Mouse (Mus musculus) heart, adult 8-10 months (tissue): ENCODE measurements at regions not wholly inside any gene's neighbourhood (a gene's known extent, or its start where the extent isn't known, plus 50 kb on each side); places are given as distances from the start of the nearest gene placed in this dataset.

ENCODE experiments used
- DNase-seq: peaks from one replicate; pipeline ENCODE4 v3.0.0; 2022; ENCODE audit warnings: low spot score

DNA sequence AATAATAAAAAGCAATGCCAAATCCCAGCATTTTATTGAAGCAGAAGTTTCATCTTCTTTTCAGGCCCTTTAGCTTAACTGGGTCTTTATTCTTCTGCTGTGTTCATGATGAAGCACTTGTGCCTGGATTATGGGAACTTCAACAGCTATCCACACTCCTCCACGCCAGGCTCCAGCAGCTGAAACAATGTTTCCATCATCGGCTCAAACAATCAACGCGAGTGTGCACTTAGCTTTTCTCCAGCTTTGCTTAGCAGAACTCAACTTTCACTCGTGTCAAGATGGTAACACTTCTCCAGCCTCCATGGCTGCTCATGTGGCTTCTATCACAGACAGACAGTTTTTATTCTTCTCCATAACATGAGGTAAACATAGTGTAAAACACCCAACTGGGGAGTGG is 143.8 kb upstream of the Mdm1 start:
- DNase-seq, result no peak

GRCm38 (mm10) chr10:118000591-118000990 is 141.0 kb upstream of the Mdm1 start:
- no peak for DNase-seq

DNA sequence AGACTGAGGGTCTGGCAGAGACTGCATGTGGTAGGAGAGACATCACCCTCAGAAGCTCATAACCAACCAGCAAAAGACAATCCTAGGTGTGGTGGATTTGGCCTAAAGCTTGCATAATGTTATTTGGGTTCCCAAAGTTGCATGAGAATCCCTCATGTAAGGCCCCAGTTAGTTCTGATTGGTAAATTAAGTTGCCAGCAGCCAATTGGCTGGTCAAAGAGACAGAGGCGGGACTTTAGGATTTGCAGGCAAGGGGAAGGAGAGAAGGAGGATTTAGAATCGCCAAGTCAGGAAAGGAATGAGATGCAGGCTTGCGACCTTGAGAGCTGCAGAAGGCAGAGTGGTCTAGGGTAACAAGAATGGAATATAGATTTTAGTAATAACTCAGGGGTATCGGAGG is 140.1 kb upstream of the Mdm1 start:
- no peak for DNase-seq

DNA sequence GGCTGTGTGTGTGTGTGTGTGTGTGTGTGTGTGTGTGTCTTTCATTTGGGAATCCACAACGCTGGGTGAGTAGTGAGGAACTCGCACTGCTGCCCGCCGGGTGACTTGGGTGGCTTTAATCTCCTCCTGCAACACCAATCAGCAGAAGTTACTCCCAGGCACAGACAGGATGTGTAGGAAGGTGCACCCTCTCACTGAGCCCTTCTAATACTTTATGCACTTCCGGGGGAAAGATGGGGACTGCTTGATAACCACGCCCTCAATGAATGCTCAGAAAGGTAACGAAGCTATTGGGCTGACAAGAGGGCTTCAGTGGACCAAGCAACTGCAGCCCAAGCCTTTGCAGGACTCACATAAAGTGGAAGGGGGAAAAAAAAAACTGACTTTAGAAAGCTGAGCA is 139.6 kb upstream of the Mdm1 start:
- DNase-seq, result no peak

- DNase-seq, result no peak
Observed at GRCm38 (mm10) chr10:118002559-118002958, 139.1 kb upstream of the Mdm1 start.

DNA sequence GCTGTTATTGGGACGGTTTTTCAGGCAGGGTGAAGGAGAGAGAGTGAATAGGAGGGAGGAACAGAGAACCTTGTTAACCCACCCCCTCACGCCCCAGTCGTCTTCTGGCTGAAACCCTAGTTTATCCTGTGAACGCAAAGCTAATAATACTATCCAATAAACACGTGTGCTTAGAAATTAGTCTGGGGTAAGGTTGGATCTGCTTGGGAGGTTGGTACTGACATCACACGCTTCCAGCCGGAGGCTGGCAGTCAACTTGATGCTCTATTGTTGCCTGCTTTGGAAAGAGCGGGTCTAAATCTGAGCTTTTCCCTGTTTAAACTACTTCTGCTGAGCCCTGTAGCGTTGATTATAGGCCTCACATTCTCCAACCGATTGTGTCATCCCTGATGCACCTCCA is 138.4 kb upstream of the Mdm1 start:
- no peak for DNase-seq

DNA sequence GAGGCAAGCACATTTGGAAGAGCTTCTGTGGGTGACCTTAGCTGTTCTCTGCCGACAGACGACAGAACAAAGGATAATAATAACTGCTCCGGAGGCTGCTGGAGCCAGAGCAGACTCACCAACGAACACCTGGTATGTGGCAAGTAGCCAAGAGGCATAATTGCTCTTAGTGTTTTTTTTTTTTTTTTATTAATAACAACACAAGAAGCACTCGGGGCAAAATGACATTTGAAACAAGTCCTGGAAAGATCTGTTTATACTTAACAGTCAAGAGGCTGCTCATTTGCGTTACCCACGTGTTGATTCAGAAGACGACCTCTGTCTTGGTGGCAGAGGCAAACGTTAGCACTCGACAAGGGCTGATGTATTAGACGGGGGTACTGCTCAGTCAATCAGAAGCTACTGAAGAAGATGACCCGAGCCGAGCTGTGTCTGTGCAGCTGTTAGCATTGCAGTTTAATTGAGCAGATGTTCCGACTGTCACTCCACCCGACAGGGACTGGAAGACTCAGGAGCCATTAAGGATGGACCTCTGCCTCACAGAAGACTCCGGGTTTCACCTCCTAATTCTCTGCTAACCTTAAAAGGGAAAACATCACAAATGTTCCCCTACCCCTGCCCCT is 137.8 kb upstream of the Mdm1 start:
- DNase-seq, result no peak

GRCm38 (mm10) chr10:118004362-118004958 is 137.2 kb upstream of the Mdm1 start:
- no peak for DNase-seq

- no peak for DNase-seq
Observed at GRCm38 (mm10) chr10:118006827-118007550, 134.6 kb upstream of the Mdm1 start.

DNA sequence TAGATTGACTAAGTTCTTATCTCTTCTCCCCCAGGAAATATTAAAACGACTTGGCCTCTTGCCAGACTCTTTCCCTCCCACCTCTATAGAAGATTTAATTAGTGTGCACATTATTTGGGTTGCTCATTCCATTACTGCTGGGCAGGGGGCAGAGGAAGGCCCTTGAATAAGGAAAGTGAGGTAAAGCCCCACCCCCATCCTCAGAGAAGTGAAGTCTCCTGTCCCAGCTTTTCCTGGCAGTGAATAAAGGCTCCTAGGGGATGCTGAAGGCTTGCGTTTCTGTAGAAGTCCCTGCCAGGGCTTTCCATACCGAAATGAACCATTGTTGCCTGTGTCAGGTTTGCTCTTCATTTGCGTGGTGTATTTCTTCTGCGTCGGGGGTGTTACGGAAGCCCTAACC is 133.8 kb upstream of the Mdm1 start:
- DNase-seq, result no peak

- DNase-seq, result peak; percentile 78
Observed at GRCm38 (mm10) chr10:118011687-118012567, 129.7 kb upstream of the Mdm1 start.

DNA sequence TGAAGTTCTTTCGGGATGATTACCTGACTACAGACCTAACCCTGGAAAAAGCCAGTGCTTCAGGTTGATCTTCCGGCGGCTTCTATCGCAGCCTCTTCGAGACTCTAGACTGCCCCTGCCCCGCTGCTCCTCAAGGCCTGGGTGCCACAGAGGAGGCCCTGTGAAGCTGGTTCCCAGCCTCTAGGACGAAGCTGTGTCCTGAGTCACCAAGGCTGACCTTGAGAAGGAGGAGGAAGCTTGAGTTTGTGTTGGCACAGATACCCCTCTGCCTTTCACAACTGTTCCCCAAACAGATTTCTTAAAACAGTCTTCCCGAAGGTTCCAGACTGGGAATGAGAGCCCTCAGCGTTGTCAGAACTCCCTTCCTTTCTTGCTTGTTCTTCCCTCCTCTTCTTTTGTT is 112.8 kb upstream of the Mdm1 start:
- DNase-seq, result no peak

DNA sequence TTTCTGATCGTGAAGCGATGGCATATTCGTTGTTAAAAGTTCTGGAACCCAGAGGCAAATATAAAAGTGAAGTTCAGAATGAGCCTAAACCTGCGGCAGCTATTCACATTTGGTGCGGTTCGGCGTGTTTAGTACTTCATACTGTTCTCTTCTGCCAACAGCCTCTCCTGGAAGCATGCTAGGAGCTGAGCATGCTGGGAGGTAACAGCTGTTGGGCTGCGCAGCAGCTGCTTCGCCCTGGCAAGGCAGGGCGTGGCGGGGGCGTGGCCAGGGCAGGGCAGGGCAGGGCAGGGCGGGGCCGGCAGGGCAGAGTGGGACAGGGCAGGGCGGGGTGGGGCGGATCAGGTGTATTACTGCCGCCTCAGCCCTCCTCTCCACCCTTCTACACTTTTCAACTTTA is 107.2 kb upstream of the Mdm1 start:
- DNase-seq, result no peak

GRCm38 (mm10) chr10:118035035-118035434 is 106.6 kb upstream of the Mdm1 start:
- no peak for DNase-seq

DNA sequence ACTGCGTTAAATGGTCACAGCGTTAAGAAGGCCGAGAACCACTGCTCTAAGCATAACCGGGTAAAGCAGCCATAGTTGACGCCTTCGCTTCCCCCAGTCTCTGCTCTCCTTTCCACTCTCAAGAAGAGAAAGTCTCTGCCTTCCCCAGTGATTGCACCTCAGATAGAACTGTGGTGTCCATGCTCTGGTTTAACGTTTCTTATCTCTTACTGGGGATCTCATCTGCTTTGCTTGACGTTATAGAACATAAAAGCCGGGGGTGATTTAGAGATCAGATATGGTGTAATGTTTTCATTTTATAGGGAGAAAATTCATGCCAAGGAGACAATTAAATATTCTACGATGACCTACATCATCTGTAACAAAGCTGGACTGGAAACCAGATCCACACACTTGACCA is 103.1 kb upstream of the Mdm1 start:
- no peak for DNase-seq

DNA sequence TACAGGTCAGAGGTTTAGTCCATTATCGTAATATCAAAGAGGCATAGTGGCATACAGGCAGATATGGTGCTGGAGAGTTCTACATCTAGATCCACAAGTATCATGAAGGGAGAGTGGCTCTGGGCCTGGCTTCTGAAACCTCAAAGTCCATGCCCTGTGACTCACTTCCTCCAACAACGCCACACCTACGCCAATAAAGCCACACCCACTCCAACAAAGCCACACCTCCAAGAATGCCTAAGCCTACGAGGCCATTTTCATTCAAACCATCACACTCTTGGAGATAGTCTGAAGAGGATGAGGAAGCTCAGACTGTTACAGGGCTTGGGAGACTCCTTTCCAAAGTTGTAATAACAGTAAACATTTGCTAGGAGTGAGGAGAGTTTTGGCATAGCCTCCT is 102.6 kb upstream of the Mdm1 start:
- no peak for DNase-seq

DNA sequence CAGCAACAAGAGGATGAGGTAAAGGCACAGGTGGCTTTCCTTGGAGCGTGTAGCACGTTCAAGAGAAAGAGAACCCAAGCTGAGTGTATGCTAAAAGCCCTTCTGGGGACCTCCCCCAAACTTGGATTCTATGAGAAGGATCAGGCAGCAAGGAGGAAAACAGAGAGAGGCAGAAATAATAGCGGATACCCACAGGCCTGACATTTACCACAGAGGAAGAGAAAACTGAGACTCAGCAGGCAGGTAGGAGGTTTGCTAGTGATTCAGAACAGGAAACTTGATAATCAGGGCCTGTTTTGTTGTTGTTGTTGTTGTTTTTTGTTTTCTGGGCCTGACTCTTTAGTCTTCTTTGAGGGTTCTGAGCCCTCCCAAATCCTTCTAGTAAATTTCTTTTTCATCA is 100.5 kb upstream of the Mdm1 start:
- no peak for DNase-seq

DNA sequence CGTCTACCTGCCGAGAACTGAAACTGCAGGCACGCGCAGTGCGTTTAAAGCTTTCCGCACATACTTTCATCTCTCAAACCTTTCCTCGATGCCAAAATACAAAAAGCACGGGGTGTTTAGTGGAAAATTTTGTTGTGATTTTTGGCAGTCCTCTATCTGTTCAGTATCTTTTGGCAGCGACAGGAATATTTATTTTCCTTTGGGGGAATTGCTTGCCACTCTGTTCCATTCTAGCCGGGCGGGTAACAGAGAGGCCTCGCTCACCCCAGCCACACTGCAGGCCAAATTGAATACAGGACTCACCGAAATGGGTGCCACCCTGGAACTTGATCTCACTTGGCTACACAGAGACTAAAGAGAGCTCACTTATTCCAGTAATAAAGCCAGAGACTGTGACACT is 97.8 kb upstream of the Mdm1 start:
- peak; percentile 36 for DNase-seq

GRCm38 (mm10) chr10:118044840-118045239 is 96.8 kb upstream of the Mdm1 start:
- DNase-seq, result no peak

DNA sequence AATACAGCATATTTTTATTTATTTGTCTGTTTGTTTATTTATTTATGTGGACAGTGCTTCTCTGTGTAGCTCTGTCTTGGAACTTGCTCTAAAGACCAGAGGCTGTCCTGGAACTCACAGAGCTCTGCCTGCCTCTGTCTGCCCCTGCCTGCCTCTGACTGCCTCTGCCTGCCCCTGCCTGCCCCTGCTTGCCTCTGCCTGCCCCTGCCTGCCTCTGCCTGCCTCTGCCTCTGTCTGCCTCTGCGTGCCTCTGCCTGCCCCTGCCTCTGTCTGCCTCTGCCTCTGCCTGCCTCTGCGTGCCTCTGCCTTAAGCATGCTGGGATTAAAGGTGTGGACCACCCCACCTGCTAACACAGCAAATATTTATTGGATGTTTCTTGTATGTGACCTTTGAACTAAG is 96.2 kb upstream of the Mdm1 start:
- DNase-seq, result no peak

DNA sequence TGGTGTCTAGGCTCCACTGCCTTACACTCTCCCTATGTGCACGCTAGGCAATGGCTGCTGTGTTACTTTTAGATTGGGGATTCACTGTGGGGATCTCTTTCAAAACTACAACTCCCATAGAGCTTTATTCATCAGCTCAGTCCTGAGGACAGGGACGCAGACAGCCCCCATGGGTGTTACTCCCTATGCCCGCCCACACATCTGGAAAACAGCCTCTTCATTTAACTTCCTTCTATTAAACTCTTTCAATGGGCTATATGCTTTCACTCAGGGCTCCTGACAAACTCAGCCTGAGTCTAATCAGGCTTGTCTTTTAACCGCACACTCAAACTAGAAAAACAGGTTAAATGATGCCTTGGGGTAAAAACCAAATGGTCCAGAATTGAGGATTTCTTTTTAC is 95.3 kb upstream of the Mdm1 start:
- no peak for DNase-seq

GRCm38 (mm10) chr10:118046831-118047230 is 94.8 kb upstream of the Mdm1 start:
- no peak for DNase-seq
